Mouse (Mus musculus) limb, embryonic 14.5 days (tissue): Measurements from ENCODE around the gene Dis3. TPM values are rescaled to one million over a fixed set of nuclear protein-coding genes. Genes with fewer than 3 reads are reported as not detected.

Experiments
- ATAC-seq: fragments of 200-750 bp; cut with Nextera tagmentation; 2 replicates; pipeline ENCODE4 v1.8.0; 2017; ENCODE audit warnings: low read depth, moderate number of reproducible peaks, moderate TSS enrichment; ENCODE audit not compliant: low FRiP score
- DNase-seq: peaks from one replicate; pipeline ENCODE4 v3.0.0-alpha.2; 2015; ENCODE audit warnings: low spot score
- H3K27ac ChIP-seq: fragments of 300-500 bp; sonication (generic); replicated peaks from 2 replicates; pipeline ENCODE4 v1.5.1; 2014; ENCODE audit warnings: low read depth, mild to moderate bottlenecking, low read length, moderate library complexity, mixed read lengths
- H3K27me3 ChIP-seq: fragments of 300-500 bp; sonication (generic); 2 replicates; pipeline ENCODE4 v1.6.1; 2014; ENCODE audit warnings: low read length, mixed read lengths; ENCODE audit not compliant: control insufficient read depth, insufficient read depth
- H3K36me3 ChIP-seq: fragments of 300-500 bp; sonication (generic); 2 replicates; pipeline ENCODE4 v1.6.1; 2014; ENCODE audit warnings: mild to moderate bottlenecking, low read length, moderate library complexity, mixed read lengths; ENCODE audit not compliant: control insufficient read depth, insufficient read depth
- H3K4me1 ChIP-seq: fragments of 300-500 bp; sonication (generic); 2 replicates; pipeline ENCODE4 v1.6.1; 2014; ENCODE audit warnings: antibody characterized with exemption, low read length, mixed read lengths; ENCODE audit not compliant: control insufficient read depth, insufficient read depth
- H3K4me2 ChIP-seq: fragments of 300-500 bp; sonication (generic); replicated peaks from 2 replicates; pipeline ENCODE4 v1.6.1; 2014; ENCODE audit warnings: low read depth, mild to moderate bottlenecking, low read length, moderate library complexity; ENCODE audit not compliant: severe bottlenecking
- H3K4me3 ChIP-seq: fragments of 300-500 bp; sonication (generic); replicated peaks from 2 replicates; pipeline ENCODE4 v1.5.1; 2014; ENCODE audit warnings: low read length
- H3K9ac ChIP-seq: fragments of 300-500 bp; sonication (generic); 2 replicates; pipeline ENCODE4 v1.6.1; 2014; ENCODE audit warnings: mild to moderate bottlenecking, low read depth, low read length, moderate library complexity; ENCODE audit not compliant: severe bottlenecking
- H3K9me3 ChIP-seq: fragments of 300-500 bp; sonication (generic); 2 replicates; pipeline ENCODE4 v1.6.1; 2016; ENCODE audit warnings: low read length; ENCODE audit not compliant: control insufficient read depth
- POLR2A ChIP-seq: fragments of 200-500 bp; IDR thresholded peaks from 2 replicates; pipeline ENCODE4 v1.8.0; 2012; ENCODE audit warnings: inconsistent platforms, mild to moderate bottlenecking, moderate library complexity, borderline replicate concordance; ENCODE audit not compliant: insufficient read depth, insufficient read length; ENCODE audit errors: extremely low read depth
- WGBS: fragments of 180-500 bp; shearing (Covaris S2); extraction: QIAGEN DNeasy Blood & Tissue Kit; methylation state at CpG from one replicate; pipeline ENCODE4 v1.1.7; 2014; 5-methylcytosine and 5-hydroxymethylcytosine counted together
- polyA plus RNA-seq, 2 experiments: library from polyadenylated mRNA; depleted of rRNA in 1 of 2; stranded (reverse) in 1 of 2; unstranded in 1 of 2; fragments of >200 nt; fragmentation: Nextera tagmentation in 1 of 2; extraction: Ambion mirVana in 1 of 2; gene quantifications; 2 replicates each; pipeline versions ENCODE4 v1.2.1 to v1.2.3; 2012 to 2014

Dis3 gene
- polyA plus RNA-seq (2012; rRNA removed) (24.3 and 30.7 TPM in 2 replicates), polyA plus RNA-seq (2014; fragmentation: Nextera tagmentation; extraction: Ambion mirVana) (37.6 and 47.4 TPM in 2 replicates)

- H3K9ac ChIP-seq = peak within 1 kb of the TSS; percentile 91
- under 1% methylated on average over 53 of the region's 73 CpGs for WGBS
- H3K36me3 ChIP-seq = peaks cover 39% of the 10 kb centered on the region
- peak; percentile 100 for ATAC-seq
- no peaks in the 10 kb centered on the region for H3K27me3 ChIP-seq
- H3K4me1 ChIP-seq = peaks cover 7% of the 10 kb centered on the region
- peak within 1 kb of the TSS; percentile 81 for H3K4me2 ChIP-seq
- peak; percentile 99 for DNase-seq
- H3K27ac ChIP-seq = peak within 1 kb of the TSS; percentile 85
- H3K9me3 ChIP-seq = no peaks in the 10 kb centered on the region
- 0 out of 2 replicates have a peak, but pooled peaks have one; percentile 72 for TF ChIP-seq POLR2A
- H3K4me3 ChIP-seq = peak within 1 kb of the TSS; percentile 92
Measured at GRCm38 (mm10) chr14:99099267-99099966, at the start of gene Dis3, which contains the start of gene Pibf1. Dis3 (minus strand) TSS chr14:99099770. Pibf1 (plus strand) TSS chr14:99099424.

GRCm38 (mm10) chr14:99146841-99147240 is 47.3 kb upstream of the Dis3 start:
- Histone ChIP-seq H3K4me3 (no peak overlapping the region), H3K9me3 (no peaks in the 10 kb centered on the region), H3K4me2 (no peak overlapping the region), H3K4me1 (no peaks in the 10 kb centered on the region), H3K27me3 (no peaks in the 10 kb centered on the region), H3K36me3 (peaks cover 11% of the 10 kb centered on the region), H3K27ac (no peak overlapping the region), H3K9ac (no peak overlapping the region)
- ATAC-seq = no peak
- DNase-seq = no peak
- WGBS = 70% methylated on average over 1 of the region's 1 CpGs
- TF ChIP-seq POLR2A = no peak

DNA sequence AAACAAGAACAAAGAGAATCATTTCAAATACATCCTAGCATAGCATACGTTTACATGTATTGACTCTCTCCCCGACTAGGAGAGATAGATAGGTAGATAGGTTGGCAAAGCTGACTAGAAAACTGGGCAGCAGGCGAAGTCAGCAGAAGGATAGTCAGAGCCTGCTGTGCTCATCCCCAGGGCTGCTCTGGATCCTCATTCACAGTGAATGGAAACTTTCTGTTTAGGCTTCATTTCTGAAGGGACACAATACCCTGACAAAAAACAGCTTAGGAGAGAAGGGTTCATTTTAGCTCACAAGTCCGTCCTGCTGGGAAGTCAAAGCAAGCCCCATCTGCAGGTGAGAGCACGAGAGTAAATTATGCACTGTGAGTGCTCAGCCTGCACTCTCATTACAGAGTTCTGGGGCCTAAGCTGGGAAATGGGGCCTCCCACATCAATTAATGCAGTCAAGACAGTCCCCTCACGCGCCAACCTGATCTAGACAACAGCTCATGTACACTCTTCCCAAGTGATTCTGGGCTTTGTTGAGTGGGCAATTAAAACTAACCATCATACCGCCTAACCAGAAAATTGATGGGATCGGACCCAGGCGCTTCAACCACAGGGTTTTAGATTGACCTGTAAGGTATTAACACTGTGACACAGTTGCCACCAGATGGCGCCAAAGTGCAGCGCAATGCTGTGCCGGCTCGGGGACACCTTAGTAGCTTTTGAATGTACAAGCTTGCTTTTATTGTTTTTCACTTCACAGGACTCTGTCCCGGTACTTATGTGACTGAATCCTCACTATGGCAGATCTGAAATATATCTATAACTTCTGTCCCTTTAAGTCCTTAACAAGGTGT is 42.4 kb upstream of the Dis3 start:
- no peaks in the 10 kb centered on the region for H3K27me3 ChIP-seq
- peak; percentile 74; the same call in 1 of the 2 replicates for ATAC-seq
- no peak overlapping the region for H3K27ac ChIP-seq
- WGBS = 25% methylated on average over 15 of the region's 15 CpGs
- peak; percentile 84 for DNase-seq
- H3K9me3 ChIP-seq = no peaks in the 10 kb centered on the region
- H3K4me1 ChIP-seq = no peaks in the 10 kb centered on the region
- no peak for TF ChIP-seq POLR2A
- H3K36me3 ChIP-seq = peaks cover 9% of the 10 kb centered on the region
- no peak overlapping the region for H3K9ac ChIP-seq
- no peak overlapping the region for H3K4me2 ChIP-seq
- H3K4me3 ChIP-seq = no peak overlapping the region

DNA sequence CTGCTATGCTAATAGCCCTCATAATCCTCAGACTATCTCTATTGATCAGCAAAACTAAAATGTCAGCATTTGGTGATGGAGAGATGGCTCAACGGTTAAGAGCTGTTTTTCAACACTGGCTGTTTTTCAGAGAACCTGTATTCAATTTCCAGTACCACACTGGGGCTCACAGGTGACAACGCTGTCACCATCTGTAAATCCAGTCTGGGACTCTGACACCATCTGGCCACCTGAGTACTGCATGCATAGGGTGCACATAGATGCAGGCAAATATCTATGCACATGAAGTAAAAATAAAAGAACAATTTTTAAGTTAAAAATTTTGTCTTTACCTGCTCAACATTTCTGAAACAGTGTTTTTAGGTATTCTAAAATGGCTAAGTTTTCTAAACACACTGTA is 40.5 kb upstream of the Dis3 start:
- Histone ChIP-seq H3K36me3 (peaks cover 16% of the 10 kb centered on the region), H3K4me2 (no peak overlapping the region), H3K27me3 (no peaks in the 10 kb centered on the region), H3K9ac (no peak overlapping the region), H3K4me1 (no peaks in the 10 kb centered on the region), H3K4me3 (no peak overlapping the region), H3K9me3 (no peaks in the 10 kb centered on the region), H3K27ac (no peak overlapping the region)
- DNase-seq (no peak), ATAC-seq (no peak)
- WGBS = 84% methylated on average over 2 of the region's 2 CpGs
- TF ChIP-seq POLR2A = no peak

GRCm38 (mm10) chr14:99136297-99136696 is 36.7 kb upstream of the Dis3 start:
- no peak overlapping the region for H3K9ac ChIP-seq
- no peak for DNase-seq

More at GRCm38 (mm10) chr14:99136297-99136696, 36.7 kb upstream of the Dis3 start:
- H3K4me3 ChIP-seq = no peak overlapping the region
- no peak overlapping the region for H3K27ac ChIP-seq
- H3K4me1 ChIP-seq = no peaks in the 10 kb centered on the region
- no peak for ATAC-seq
- TF ChIP-seq POLR2A = no peak
- no peaks in the 10 kb centered on the region for H3K27me3 ChIP-seq
- WGBS = 85% methylated on average over 16 of the region's 16 CpGs
- H3K9me3 ChIP-seq = no peaks in the 10 kb centered on the region
- H3K36me3 ChIP-seq = peaks cover 21% of the 10 kb centered on the region
- no peak overlapping the region for H3K4me2 ChIP-seq
